Mouse (Mus musculus): Measurements from ENCODE around the gene Zfp523. TPM values are rescaled to one million over a fixed set of nuclear protein-coding genes. Genes with fewer than 3 reads are reported as not detected.
A peak's percentile ranks its signal among the peaks of the same experiment; 100 is the strongest.

Gene Zfp523
- polyA plus RNA-seq, 1 experiment from 2014 or later = 44.7 TPM

GRCm38 (mm10) chr17:28246640-28247039 lies 69.7 kb downstream of the Zfp523 start:
- no peak overlapping the region for H3K4me2 ChIP-seq (replicated peaks)
- H3K4me3 ChIP-seq (replicated peaks) = no peak overlapping the region
- H3K36me3 ChIP-seq = peaks cover 14% of the 10 kb centered on the region; the same call in 1 of the 2 replicates
- ATAC-seq (ENCODE audit: insufficient number of reproducible peaks, low FRiP score, low TSS enrichment, low read depth) = no peak
- H3K27me3 ChIP-seq = no peaks in the 10 kb centered on the region
- no peak overlapping the region for H3K9ac ChIP-seq
- H3K4me1 ChIP-seq = peaks cover 50% of the 10 kb centered on the region
- H3K9me3 ChIP-seq (replicated peaks) = no peaks in the 10 kb centered on the region
- 52% methylated on average over 11 of the region's 11 CpGs for WGBS
- peak overlapping the region; percentile 55; the same call in 1 of the 2 replicates for H3K27ac ChIP-seq (replicated peaks)

DNA sequence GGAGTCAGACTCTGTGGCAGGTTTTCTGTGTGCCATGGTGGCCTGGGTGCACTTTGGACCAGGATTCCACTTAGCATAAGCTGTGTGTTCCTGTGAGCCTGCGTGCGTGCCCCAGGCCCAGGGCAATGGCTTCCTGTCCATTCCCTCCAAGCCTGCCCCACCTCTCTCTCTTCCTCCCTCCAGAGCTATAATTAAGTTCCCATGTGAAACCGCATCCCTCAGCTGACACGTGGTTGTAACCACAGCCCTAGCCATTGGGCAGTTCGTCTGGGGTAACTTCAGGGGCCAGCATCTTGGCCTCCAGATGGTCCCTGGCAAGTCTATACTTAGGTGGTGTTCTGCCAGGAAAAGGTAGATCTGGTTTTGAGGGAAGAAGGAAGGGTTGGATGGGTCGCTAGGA lies 70.7 kb downstream of the Zfp523 start:
- ATAC-seq (ENCODE audit: insufficient number of reproducible peaks, low FRiP score, low TSS enrichment, low read depth) = peak; percentile 76
- Histone ChIP-seq H3K27ac (replicated peaks) (peak overlapping the region; percentile 55; the same call in 1 of the 2 replicates), H3K9ac (no peak overlapping the region), H3K4me2 (replicated peaks) (no peak overlapping the region), H3K9me3 (replicated peaks) (no peaks in the 10 kb centered on the region), H3K4me3 (replicated peaks) (no peak overlapping the region), H3K4me1 (peaks cover 52% of the 10 kb centered on the region), H3K36me3 (0 out of 2 replicates have a peak, but pooled peaks cover 5% of the 10 kb centered on the region), H3K27me3 (no peaks in the 10 kb centered on the region)
- 17% methylated on average over 6 of the region's 6 CpGs for WGBS

DNA sequence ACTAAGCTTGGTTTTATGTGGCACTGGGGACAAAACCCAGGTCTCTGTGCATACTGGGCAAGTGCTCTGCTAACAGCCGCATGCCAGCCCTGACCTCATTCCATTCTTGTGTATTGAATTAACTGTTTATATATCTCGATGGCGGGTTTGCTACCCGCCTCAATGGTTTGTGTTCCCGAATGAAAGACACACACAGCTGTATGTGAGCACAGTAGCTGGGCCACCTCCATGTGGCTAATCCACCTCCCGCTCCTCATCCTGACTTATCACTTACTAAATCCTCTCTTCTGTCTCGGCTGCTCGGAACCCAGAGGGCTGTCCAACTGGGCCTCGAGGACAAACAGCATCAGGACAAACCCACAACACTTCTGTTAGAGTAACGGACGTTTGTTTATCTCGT lies 72.1 kb downstream of the Zfp523 start:
- Histone ChIP-seq H3K27me3 (no peaks in the 10 kb centered on the region), H3K9ac (no peak overlapping the region), H3K36me3 (no peaks in the 10 kb centered on the region), H3K4me1 (peaks cover 56% of the 10 kb centered on the region), H3K4me2 (replicated peaks) (no peak overlapping the region), H3K27ac (replicated peaks) (no peak overlapping the region), H3K4me3 (replicated peaks) (no peak overlapping the region), H3K9me3 (replicated peaks) (no peaks in the 10 kb centered on the region)
- 73% methylated on average over 12 of the region's 12 CpGs for WGBS
- ATAC-seq (ENCODE audit: insufficient number of reproducible peaks, low FRiP score, low TSS enrichment, low read depth) = no peak

GRCm38 (mm10) chr17:28251579-28252280 lies 74.8 kb downstream of the Zfp523 start:
- no peaks in the 10 kb centered on the region for H3K9me3 ChIP-seq (replicated peaks)
- no peak overlapping the region for H3K9ac ChIP-seq
- no peaks in the 10 kb centered on the region for H3K27me3 ChIP-seq
- no peak for ATAC-seq (ENCODE audit: insufficient number of reproducible peaks, low FRiP score, low TSS enrichment, low read depth)
- H3K36me3 ChIP-seq = no peaks in the 10 kb centered on the region
- peaks cover 53% of the 10 kb centered on the region for H3K4me1 ChIP-seq
- no peak overlapping the region for H3K4me2 ChIP-seq (replicated peaks)
- H3K27ac ChIP-seq (replicated peaks) = peak overlapping the region; percentile 35
- H3K4me3 ChIP-seq (replicated peaks) = no peak overlapping the region
- WGBS = 74% methylated on average over 12 of the region's 12 CpGs

DNA sequence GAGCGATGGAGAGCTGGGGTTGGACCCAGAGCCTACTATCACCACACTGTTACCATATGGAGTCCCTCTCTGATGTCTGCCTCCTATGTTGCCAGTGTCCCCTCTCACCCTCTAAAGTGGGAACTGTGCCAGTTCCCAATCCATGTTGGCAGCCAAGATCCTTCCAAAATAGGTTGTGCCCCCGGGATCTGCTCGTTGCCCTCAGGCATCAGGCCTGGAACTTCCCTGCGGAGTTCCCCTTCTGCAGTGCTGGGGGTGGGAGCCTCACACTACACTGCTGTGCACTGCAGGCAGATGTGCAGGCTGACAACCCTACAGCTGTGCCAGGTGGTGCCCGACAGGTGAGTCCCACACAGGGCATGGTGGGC lies 75.3 kb downstream of the Zfp523 start:
- Histone ChIP-seq H3K4me1 (peaks cover 53% of the 10 kb centered on the region), H3K36me3 (no peaks in the 10 kb centered on the region), H3K9me3 (replicated peaks) (no peaks in the 10 kb centered on the region), H3K4me2 (replicated peaks) (no peak overlapping the region), H3K9ac (no peak overlapping the region), H3K4me3 (replicated peaks) (no peak overlapping the region), H3K27me3 (no peaks in the 10 kb centered on the region), H3K27ac (replicated peaks) (peak overlapping the region; percentile 35; the same call in 1 of the 2 replicates)
- no peak for ATAC-seq (ENCODE audit: insufficient number of reproducible peaks, low FRiP score, low TSS enrichment, low read depth)
- 60% methylated on average over 5 of the region's 5 CpGs for WGBS

- Histone ChIP-seq H3K4me2 (replicated peaks) (no peak overlapping the region), H3K4me1 (peaks cover 51% of the 10 kb centered on the region)
Observed at GRCm38 (mm10) chr17:28253216-28253615, 76.3 kb downstream of the Zfp523 start.

DNA sequence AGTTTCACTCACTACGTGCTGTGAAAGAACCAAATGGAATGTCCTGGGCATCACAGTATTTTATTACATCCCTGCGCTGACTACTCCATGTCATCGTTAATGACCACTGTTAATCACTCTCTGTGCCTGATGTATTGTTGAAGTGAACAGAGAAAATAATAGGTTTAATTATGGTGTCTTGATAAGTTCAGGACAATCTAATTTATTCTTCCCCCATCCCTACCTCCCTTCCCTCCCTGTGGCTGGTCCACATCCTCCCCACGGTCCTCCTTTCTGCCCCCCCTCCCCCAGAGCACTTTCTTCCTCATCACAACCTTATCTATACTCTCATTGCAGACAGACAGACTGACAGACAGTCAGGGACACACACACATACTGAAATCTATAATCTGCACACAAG lies 77.9 kb downstream of the Zfp523 start:
- Histone ChIP-seq H3K4me2 (replicated peaks) (no peak overlapping the region), H3K9ac (no peak overlapping the region), H3K27ac (replicated peaks) (no peak overlapping the region), H3K4me3 (replicated peaks) (no peak overlapping the region), H3K4me1 (peaks cover 46% of the 10 kb centered on the region), H3K36me3 (0 out of 2 replicates have a peak, but pooled peaks cover 3% of the 10 kb centered on the region), H3K9me3 (replicated peaks) (no peaks in the 10 kb centered on the region), H3K27me3 (no peaks in the 10 kb centered on the region)
- ATAC-seq (ENCODE audit: insufficient number of reproducible peaks, low FRiP score, low TSS enrichment, low read depth) = no peak
- WGBS = 64% methylated on average over 4 of the region's 4 CpGs

More at GRCm38 (mm10) chr17:28253216-28253615, 76.3 kb downstream of the Zfp523 start:
- H3K27me3 ChIP-seq = no peaks in the 10 kb centered on the region
- no peaks in the 10 kb centered on the region for H3K9me3 ChIP-seq (replicated peaks)
- H3K36me3 ChIP-seq = no peaks in the 10 kb centered on the region
- H3K4me3 ChIP-seq (replicated peaks) = no peak overlapping the region
- no peak overlapping the region for H3K27ac ChIP-seq (replicated peaks)
- ATAC-seq (ENCODE audit: insufficient number of reproducible peaks, low FRiP score, low TSS enrichment, low read depth) = no peak
- 69% methylated on average over 7 of the region's 7 CpGs for WGBS
- no peak overlapping the region for H3K9ac ChIP-seq

Other genes with a start within 250 kb of the Zfp523 start
- gene Tcp11, start 96.5 kb upstream of the Zfp523 start, polyA plus RNA-seq (2015; fragmentation: Nextera tagmentation; extraction: Ambion mirVana) = 4.7 and 9.0 TPM in 2 replicates
- 6.6 and 6.9 TPM in 2 replicates for gene Scube3, start 35.0 kb upstream of the Zfp523 start, polyA plus RNA-seq (2015; fragmentation: Nextera tagmentation; extraction: Ambion mirVana)
- gene Def6, start 30.6 kb downstream of the Zfp523 start, polyA plus RNA-seq (2015; fragmentation: Nextera tagmentation; extraction: Ambion mirVana) = 18.4 and 19.8 TPM in 2 replicates
- 3.2 and 4.0 TPM in 2 replicates for gene Ppard, start 55.6 kb downstream of the Zfp523 start, polyA plus RNA-seq (2015; fragmentation: Nextera tagmentation; extraction: Ambion mirVana)
- gene Fance, start 136.4 kb downstream of the Zfp523 start, polyA plus RNA-seq (2015; fragmentation: Nextera tagmentation; extraction: Ambion mirVana) = 37.6 and 38.5 TPM in 2 replicates
- 620 and 681 TPM in 2 replicates for gene Rpl10a, start 151.3 kb downstream of the Zfp523 start, polyA plus RNA-seq (2015; fragmentation: Nextera tagmentation; extraction: Ambion mirVana)
- 17.9 and 18.8 TPM in 2 replicates for gene Tead3, start 173.7 kb downstream of the Zfp523 start, polyA plus RNA-seq (2015; fragmentation: Nextera tagmentation; extraction: Ambion mirVana)
- gene Tulp1, start 188.1 kb downstream of the Zfp523 start, polyA plus RNA-seq (2015; fragmentation: Nextera tagmentation; extraction: Ambion mirVana) = 5.1 and 5.8 TPM in 2 replicates